Mouse (Mus musculus): ENCODE results near the gene Rpl15. TPM values are rescaled to one million over a fixed set of nuclear protein-coding genes. Genes with fewer than 3 reads are reported as not detected.
"Not testable (repeated sequence)": the region's sequence is repeated elsewhere in the genome, so short reads cannot be mapped to it uniquely, and the experiment has no call there.

The Rpl15 gene
- polyA plus RNA-seq, 1 experiment from 2014 or later: 224 TPM

DNA sequence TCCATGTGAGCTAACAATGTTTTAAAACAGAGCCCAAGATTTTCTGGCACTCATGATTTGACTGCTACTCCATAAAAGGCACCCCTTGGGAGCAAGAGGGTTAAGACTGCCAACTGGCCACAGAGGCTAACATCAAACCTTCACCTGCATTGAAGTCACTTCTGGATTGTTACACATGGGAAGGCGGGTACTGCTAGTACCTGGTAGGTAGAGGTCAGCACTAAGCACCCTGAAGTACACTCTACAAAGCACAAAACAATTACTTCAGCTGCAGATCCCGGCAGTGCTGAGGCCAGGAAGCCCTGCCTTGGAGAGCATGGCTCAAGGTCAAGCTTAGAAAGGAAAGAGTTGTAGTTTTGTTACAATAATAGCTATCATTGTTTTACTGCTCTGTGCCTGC, 16.2 kb upstream of the Rpl15 start:
- Histone ChIP-seq H3K27me3 (ENCODE audit: insufficient read depth, low read length) (no peaks in the 10 kb centered on the region), H3K36me3 (replicated peaks; ENCODE audit: insufficient read depth, low read length) (no peaks in the 10 kb centered on the region; the same call in none of the 2 replicates), H3K27ac (ENCODE audit: low read depth) (no peak overlapping the region), H3K4me3 (ENCODE audit: low read depth, low read length) (no peak overlapping the region), H3K4me1 (ENCODE audit: insufficient read depth) (0 out of 2 replicates have a peak, but pooled peaks cover 3% of the 10 kb centered on the region), H3K9ac (replicated peaks) (no peak overlapping the region), H3K9me3 (ENCODE audit: low read length) (no peaks in the 10 kb centered on the region), H3K4me2 (ENCODE audit: low read depth, low read length) (no peak overlapping the region)
- TF ChIP-seq EP300 (IDR thresholded peaks at IDR 0.05; ENCODE audit: low read depth) (no peak), CTCF (IDR thresholded peaks at IDR 0.05; ENCODE audit: low read depth) (no peak)
- WGBS (ENCODE audit: insufficient replicate concordance): 64% methylated on average over 2 of the region's 2 CpGs
- DNase-seq (no peak), ATAC-seq (no peak)

DNA sequence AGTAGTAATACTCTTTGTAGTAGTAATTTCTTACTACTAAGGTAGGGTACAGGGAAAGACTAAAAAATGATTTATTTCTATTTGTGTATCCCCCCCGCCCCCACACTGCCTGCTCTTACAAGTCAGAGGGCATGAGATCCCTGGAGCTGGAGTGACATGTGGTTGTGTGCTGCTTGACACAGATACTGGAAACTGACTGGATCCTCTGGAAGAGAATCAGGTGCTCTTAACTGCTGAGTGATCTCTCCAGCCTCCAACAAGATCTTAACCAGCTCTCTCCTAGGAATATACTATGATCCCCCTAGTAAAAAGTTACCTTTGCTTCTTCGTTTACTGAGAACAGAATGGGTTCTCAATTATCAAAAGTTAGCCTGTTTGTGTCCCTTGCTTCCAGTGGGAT, 15.2 kb upstream of the Rpl15 start:
- ATAC-seq (no peak), DNase-seq (no peak)
- no peaks in the 10 kb centered on the region for H3K9me3 ChIP-seq (ENCODE audit: low read length)
- H3K27ac ChIP-seq (ENCODE audit: low read depth): no peak overlapping the region
- no peak for TF ChIP-seq CTCF (IDR thresholded peaks at IDR 0.05; ENCODE audit: low read depth)
- TF ChIP-seq EP300 (IDR thresholded peaks at IDR 0.05; ENCODE audit: low read depth): no peak
- WGBS (ENCODE audit: insufficient replicate concordance): 79% methylated on average over 2 of the region's 2 CpGs
- H3K36me3 ChIP-seq (replicated peaks; ENCODE audit: insufficient read depth, low read length): peaks cover 4% of the 10 kb centered on the region
- H3K4me1 ChIP-seq (ENCODE audit: insufficient read depth): 0 out of 2 replicates have a peak, but pooled peaks cover 3% of the 10 kb centered on the region
- H3K4me3 ChIP-seq (ENCODE audit: low read depth, low read length): no peak overlapping the region
- no peaks in the 10 kb centered on the region for H3K27me3 ChIP-seq (ENCODE audit: insufficient read depth, low read length)
- H3K9ac ChIP-seq (replicated peaks): no peak overlapping the region
- H3K4me2 ChIP-seq (ENCODE audit: low read depth, low read length): no peak overlapping the region

DNA sequence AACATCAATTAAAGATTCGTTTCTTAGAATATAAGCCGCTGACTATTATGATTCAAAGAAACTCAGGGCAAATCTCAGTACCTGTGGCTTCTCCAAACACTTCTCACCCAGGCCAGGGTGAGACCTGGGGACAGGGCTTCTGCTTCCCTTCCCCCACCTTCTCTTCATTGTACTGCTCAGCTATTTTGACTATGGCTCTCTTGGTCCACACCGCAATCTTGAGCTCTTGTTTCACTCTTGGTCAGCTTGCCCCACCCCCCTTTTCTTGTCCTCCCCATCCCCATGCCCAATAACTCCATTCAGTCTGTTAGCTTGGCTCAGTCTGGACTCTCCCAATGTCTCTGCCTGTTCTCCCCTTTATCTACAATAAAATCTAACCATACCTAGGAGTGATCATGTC, 14.3 kb upstream of the Rpl15 start:
- DNase-seq (no peak), ATAC-seq (no peak)
- Histone ChIP-seq H3K4me3 (ENCODE audit: low read depth, low read length) (no peak overlapping the region), H3K36me3 (replicated peaks; ENCODE audit: insufficient read depth, low read length) (peaks cover 4% of the 10 kb centered on the region), H3K9ac (replicated peaks) (no peak overlapping the region), H3K27ac (ENCODE audit: low read depth) (no peak overlapping the region), H3K4me1 (ENCODE audit: insufficient read depth) (0 out of 2 replicates have a peak, but pooled peaks cover 3% of the 10 kb centered on the region), H3K9me3 (ENCODE audit: low read length) (no peaks in the 10 kb centered on the region), H3K27me3 (ENCODE audit: insufficient read depth, low read length) (no peaks in the 10 kb centered on the region), H3K4me2 (ENCODE audit: low read depth, low read length) (no peak overlapping the region)
- 80% methylated on average over 3 of the region's 3 CpGs for WGBS (ENCODE audit: insufficient replicate concordance)
- TF ChIP-seq EP300 (IDR thresholded peaks at IDR 0.05; ENCODE audit: low read depth): no peak
- TF ChIP-seq CTCF (IDR thresholded peaks at IDR 0.05; ENCODE audit: low read depth): no peak

DNA sequence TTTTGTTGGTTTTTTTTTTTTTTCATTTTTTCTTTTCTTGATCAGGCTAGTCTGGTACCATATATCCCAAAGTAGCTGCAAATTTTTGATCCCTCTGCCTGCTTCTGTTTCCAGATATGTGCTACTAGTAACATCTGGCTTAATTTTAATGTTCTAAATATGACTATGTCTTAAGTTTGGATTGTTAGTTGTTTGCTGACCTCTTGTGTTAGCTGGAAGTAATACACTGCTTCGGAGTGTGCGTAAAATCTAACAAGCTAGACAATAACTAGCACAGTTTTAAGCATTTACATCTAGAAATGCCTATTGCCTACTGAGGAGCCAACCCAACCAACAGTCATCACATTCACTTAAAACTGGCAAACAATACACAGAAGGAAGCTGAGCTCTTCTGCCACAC, 13.4 kb upstream of the Rpl15 start:
- DNase-seq (no peak), ATAC-seq (no peak)
- H3K36me3 ChIP-seq (replicated peaks; ENCODE audit: insufficient read depth, low read length): peaks cover 7% of the 10 kb centered on the region
- no peak overlapping the region for H3K9ac ChIP-seq (replicated peaks)
- H3K27me3 ChIP-seq (ENCODE audit: insufficient read depth, low read length): no peaks in the 10 kb centered on the region
- WGBS (ENCODE audit: insufficient replicate concordance): 72% methylated on average over 2 of the region's 2 CpGs
- TF ChIP-seq CTCF (IDR thresholded peaks at IDR 0.05; ENCODE audit: low read depth) (peak; percentile 60), EP300 (IDR thresholded peaks at IDR 0.05; ENCODE audit: low read depth) (no peak)
- no peak overlapping the region for H3K4me3 ChIP-seq (ENCODE audit: low read depth, low read length)
- H3K4me1 ChIP-seq (ENCODE audit: insufficient read depth): 0 out of 2 replicates have a peak, but pooled peaks cover 3% of the 10 kb centered on the region
- no peaks in the 10 kb centered on the region for H3K9me3 ChIP-seq (ENCODE audit: low read length)
- no peak overlapping the region for H3K27ac ChIP-seq (ENCODE audit: low read depth)
- H3K4me2 ChIP-seq (ENCODE audit: low read depth, low read length): no peak overlapping the region

DNA sequence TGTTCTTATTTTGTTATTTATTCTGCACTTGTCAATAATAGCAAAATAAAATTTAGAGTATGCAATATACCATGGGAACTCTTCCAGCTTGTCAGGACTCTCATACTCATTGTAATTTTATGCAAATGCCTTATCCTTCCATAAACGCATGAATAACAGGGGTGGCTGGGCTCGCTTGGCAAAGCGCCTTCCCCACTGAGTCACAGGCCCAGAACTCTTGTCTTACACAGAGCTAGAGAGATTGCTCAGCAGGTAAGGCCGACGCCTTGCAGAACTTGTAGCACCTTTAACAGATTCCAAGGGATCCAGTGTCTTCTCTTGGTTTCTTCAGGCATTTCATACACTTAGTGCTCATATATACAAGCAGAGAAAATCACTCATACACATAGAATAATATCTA, 9.2 kb upstream of the Rpl15 start:
- DNase-seq (no peak), ATAC-seq (no peak)
- Histone ChIP-seq H3K4me3 (ENCODE audit: low read depth, low read length) (no peak overlapping the region), H3K4me1 (ENCODE audit: insufficient read depth) (no peaks in the 10 kb centered on the region), H3K36me3 (replicated peaks; ENCODE audit: insufficient read depth, low read length) (peaks cover 21% of the 10 kb centered on the region), H3K9me3 (ENCODE audit: low read length) (no peaks in the 10 kb centered on the region), H3K27ac (ENCODE audit: low read depth) (no peak overlapping the region), H3K4me2 (ENCODE audit: low read depth, low read length) (no peak overlapping the region), H3K27me3 (ENCODE audit: insufficient read depth, low read length) (no peaks in the 10 kb centered on the region), H3K9ac (replicated peaks) (no peak overlapping the region)
- 84% methylated on average over 5 of the region's 5 CpGs for WGBS (ENCODE audit: insufficient replicate concordance)
- TF ChIP-seq EP300 (IDR thresholded peaks at IDR 0.05; ENCODE audit: low read depth) (no peak), CTCF (IDR thresholded peaks at IDR 0.05; ENCODE audit: low read depth) (no peak)

DNA sequence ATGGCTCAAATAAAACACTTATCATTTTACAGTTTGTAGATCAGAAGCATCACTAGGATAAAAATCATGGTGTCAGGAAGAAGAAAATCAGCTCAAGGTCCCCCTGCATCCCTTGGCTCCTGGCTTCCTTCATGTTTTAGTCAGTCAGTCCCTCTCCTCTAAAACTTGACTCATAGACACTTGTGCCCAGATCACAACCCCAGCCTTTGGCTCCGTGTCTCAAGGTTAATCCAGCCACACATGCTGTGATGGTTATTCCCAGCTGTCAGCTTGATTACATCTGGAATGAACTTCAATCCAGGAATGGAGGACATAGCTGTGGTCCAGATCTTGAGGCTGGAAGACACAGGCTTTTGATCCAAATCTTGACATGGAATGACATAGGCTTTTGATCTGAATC, 3.3 kb upstream of the Rpl15 start:
- H3K36me3 ChIP-seq (replicated peaks; ENCODE audit: insufficient read depth, low read length): peaks cover 14% of the 10 kb centered on the region
- 75% methylated on average over 1 of the region's 1 CpGs for WGBS (ENCODE audit: insufficient replicate concordance)
- TF ChIP-seq CTCF (IDR thresholded peaks at IDR 0.05; ENCODE audit: low read depth) (no peak), EP300 (IDR thresholded peaks at IDR 0.05; ENCODE audit: low read depth) (no peak)
- H3K4me3 ChIP-seq (ENCODE audit: low read depth, low read length): no peak overlapping the region
- no peak overlapping the region for H3K9ac ChIP-seq (replicated peaks)
- H3K27me3 ChIP-seq (ENCODE audit: insufficient read depth, low read length): no peaks in the 10 kb centered on the region
- no peaks in the 10 kb centered on the region for H3K9me3 ChIP-seq (ENCODE audit: low read length)
- no peak for DNase-seq
- H3K4me1 ChIP-seq (ENCODE audit: insufficient read depth): peaks cover 5% of the 10 kb centered on the region; the same call in 1 of the 2 replicates
- no peak for ATAC-seq
- no peak overlapping the region for H3K4me2 ChIP-seq (ENCODE audit: low read depth, low read length)
- H3K27ac ChIP-seq (ENCODE audit: low read depth): no peak overlapping the region

DNA sequence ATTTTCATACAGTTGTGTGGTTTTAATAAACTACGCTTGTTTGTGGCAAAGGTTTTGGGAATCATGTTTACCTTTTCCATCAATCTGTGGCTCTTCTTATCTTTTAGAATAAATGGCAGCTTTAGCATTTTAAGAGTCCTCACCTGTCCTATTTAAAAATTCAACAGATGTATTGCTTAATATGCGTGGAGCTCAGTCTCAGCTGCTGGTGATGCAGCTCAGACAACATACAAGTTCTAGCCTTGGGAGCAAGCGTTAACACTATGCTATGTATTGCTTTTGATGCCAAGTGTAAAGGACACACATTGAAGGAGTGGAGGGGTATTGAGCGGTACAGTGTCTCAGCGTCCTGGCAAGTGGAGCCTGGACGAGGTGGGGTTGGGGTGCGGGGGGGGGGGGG, 475 bp upstream of the Rpl15 start:
- H3K4me1 ChIP-seq (ENCODE audit: insufficient read depth): peaks cover 5% of the 10 kb centered on the region; the same call in 1 of the 2 replicates
- ATAC-seq (no peak), DNase-seq (no peak)
- TF ChIP-seq CTCF (IDR thresholded peaks at IDR 0.05; ENCODE audit: low read depth) (no peak), EP300 (IDR thresholded peaks at IDR 0.05; ENCODE audit: low read depth) (no peak)
- H3K9me3 ChIP-seq (ENCODE audit: low read length): no peaks in the 10 kb centered on the region
- H3K4me3 ChIP-seq (ENCODE audit: low read depth, low read length): peak overlapping the region; percentile 72
- WGBS (ENCODE audit: insufficient replicate concordance): 12% methylated on average over 6 of the region's 7 CpGs
- H3K27ac ChIP-seq (ENCODE audit: low read depth): peak overlapping the region; percentile 83
- peak overlapping the region; percentile 66 for H3K9ac ChIP-seq (replicated peaks)
- peak overlapping the region; percentile 68 for H3K4me2 ChIP-seq (ENCODE audit: low read depth, low read length)
- H3K27me3 ChIP-seq (ENCODE audit: insufficient read depth, low read length): no peaks in the 10 kb centered on the region
- H3K36me3 ChIP-seq (replicated peaks; ENCODE audit: insufficient read depth, low read length): peaks cover 11% of the 10 kb centered on the region

DNA sequence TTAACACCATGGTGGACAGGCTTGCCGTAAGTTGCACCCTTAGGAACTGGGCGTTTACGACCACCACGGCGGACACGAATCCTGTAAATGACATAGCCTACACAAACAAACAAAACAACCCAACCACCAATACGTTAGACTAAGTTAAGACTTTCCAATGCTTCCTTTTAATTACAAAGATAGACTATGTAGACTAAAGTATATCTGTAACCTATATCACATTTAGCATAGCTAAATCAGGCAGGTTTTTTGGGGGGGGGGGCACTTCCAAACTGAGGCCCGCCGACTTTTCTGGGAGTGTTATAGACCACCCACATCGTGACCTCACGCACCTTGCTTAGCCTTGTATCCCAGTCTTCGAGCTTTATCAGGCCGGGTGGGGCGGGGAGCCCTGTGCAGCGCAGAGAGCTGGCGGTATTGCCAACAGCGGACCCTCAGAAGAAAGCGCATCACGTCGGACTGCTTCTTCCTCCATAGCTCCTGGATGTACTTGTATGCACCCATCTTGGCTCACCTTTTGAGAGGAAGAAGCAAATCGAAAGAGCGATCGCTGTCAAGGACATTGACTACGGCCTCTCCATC, 1.2 kb downstream of the Rpl15 start:
- under 1% methylated on average over 19 of the region's 24 CpGs for WGBS (ENCODE audit: insufficient replicate concordance)
- H3K9ac ChIP-seq (replicated peaks): peak overlapping the region; percentile 85
- peak; percentile 21 for DNase-seq
- not testable (repeated sequence) for H3K9me3 ChIP-seq (ENCODE audit: low read length); H3K4me1 ChIP-seq (ENCODE audit: insufficient read depth); ATAC-seq; H3K27me3 ChIP-seq (ENCODE audit: insufficient read depth, low read length)
- peak overlapping the region; percentile 83 for H3K27ac ChIP-seq (ENCODE audit: low read depth)
- H3K4me2 ChIP-seq (ENCODE audit: low read depth, low read length): peak overlapping the region; percentile 68
- peaks cover 12% of the 10 kb centered on the region for H3K36me3 ChIP-seq (replicated peaks; ENCODE audit: insufficient read depth, low read length)
- peak overlapping the region; percentile 72 for H3K4me3 ChIP-seq (ENCODE audit: low read depth, low read length)

All from liver, postnatal 0 days (tissue).